Mouse (Mus musculus): ENCODE results near the gene Sfxn5.

DNA sequence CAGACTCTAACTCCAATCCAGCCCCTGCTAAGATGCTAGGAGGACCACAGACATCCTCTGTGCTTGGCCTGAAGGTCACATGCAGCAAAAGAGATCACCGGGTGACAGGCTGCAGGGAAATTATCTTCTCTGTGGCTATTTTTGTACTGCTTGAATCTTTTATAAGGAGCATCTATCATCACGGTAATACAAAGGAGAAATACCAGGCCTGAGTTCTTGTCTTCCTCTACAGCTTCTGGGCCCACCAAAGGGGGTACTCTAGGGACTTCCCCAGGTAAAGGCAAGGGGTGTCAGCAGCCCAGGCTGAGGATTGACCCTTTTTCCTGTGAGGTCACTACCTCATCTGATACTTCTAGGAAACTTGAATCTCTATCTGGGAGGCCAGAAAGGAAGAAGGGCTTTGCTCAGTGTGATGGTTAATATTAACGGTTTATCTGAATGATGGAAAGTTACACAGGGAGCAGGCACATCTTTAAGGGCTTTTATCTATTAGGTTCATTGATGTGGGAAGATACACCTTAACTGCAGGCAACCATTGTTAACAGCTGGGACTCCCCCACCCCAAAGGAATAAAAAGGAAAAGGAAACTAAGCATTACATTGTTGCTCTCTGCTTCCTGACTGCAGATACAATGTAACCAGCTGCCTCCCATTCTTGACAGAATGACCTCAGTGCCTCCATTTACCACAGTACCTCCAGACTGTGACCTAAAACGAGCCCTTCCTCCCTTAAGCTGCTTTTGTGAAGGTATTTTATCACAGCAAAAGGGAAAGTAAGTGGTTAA is 23.7 kb upstream of the Sfxn5 start:
- TF ChIP-seq CTCF (IDR thresholded peaks at IDR 0.05): no peak
- TF ChIP-seq EP300 (IDR thresholded peaks at IDR 0.05): no peak
